Mouse (Mus musculus) G1E (cell line): ENCODE measurements around the gene Fam189a1.

Experiments
- CTCF ChIP-seq: IDR thresholded peaks from 2 replicates; pipeline ENCODE4 v1.5.1; 2012; ENCODE audit warnings: low read depth, low read length, inconsistent platforms, mixed read lengths
- GATA1 ChIP-seq: IDR thresholded peaks from 2 replicates; pipeline ENCODE4 v1.6.1; 2012; ENCODE audit warnings: borderline replicate concordance, low read length, inconsistent platforms, mixed read lengths
- GATA2 ChIP-seq: IDR thresholded peaks from 2 replicates; pipeline ENCODE4 v1.6.1; 2012; ENCODE audit warnings: low read depth, low read length, inconsistent platforms, borderline replicate concordance
- POLR2AphosphoS5 ChIP-seq: IDR thresholded peaks from 2 replicates; pipeline ENCODE4 v1.6.1; 2012; ENCODE audit warnings: low read depth, low read length, inconsistent platforms; ENCODE audit not compliant: insufficient replicate concordance
- TAL1 ChIP-seq: conservative IDR thresholded peaks from 2 replicates; pipeline ENCODE4 v1.6.1; 2012; ENCODE audit warnings: low read depth, low read length, inconsistent platforms, mixed read lengths

DNA sequence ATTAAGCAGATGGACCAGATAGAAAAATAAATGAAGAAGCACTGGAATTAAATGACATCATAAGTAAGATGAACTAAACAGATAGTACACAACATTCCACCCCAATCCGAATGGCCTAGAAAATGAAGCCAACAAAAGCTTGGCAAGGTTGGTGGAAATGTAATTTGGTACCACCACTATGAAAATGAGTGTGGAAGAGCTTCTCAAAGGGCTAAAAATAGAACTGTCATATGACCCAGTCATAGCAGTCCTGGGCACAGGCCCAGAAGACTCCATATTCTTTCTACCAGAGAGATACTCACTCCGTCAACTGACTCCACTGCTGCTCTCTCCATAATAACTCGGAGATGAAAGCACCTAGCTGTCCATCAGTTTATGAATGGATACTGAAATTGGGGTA, 310.3 kb downstream of the Fam189a1 start:
- TF ChIP-seq GATA1 = no peak
- TF ChIP-seq POLR2AphosphoS5 = no peak
- no peak for TF ChIP-seq CTCF
- no peak for TF ChIP-seq GATA2
- no peak for TF ChIP-seq TAL1
